Mouse (Mus musculus) midbrain, embryonic 10.5 days (tissue): ENCODE data around the gene Cep57l1. TPM values are rescaled to one million over a fixed set of nuclear protein-coding genes. Genes with fewer than 3 reads are reported as not detected.

Experiments used
- DNase-seq: peaks from one replicate; pipeline ENCODE4 v3.0.0-alpha.2; 2017; ENCODE audit warnings: low spot score
- H3K27ac ChIP-seq: fragments of 300-500 bp; sonication (generic); replicated peaks from 2 replicates; pipeline ENCODE4 v1.5.1; 2016; ENCODE audit warnings: mild to moderate bottlenecking
- H3K27me3 ChIP-seq: fragments of 300-500 bp; sonication (generic); 2 replicates; pipeline ENCODE4 v1.6.1; 2016; ENCODE audit warnings: low read depth, mild to moderate bottlenecking; ENCODE audit not compliant: poor library complexity, severe bottlenecking
- H3K36me3 ChIP-seq: fragments of 300-500 bp; sonication (generic); 2 replicates; pipeline ENCODE4 v1.6.1; 2016; ENCODE audit warnings: mild to moderate bottlenecking, moderate library complexity
- H3K4me1 ChIP-seq: fragments of 300-500 bp; sonication (generic); 2 replicates; pipeline ENCODE4 v1.6.1; 2016
- H3K4me3 ChIP-seq: fragments of 300-500 bp; sonication (generic); 2 replicates; pipeline ENCODE4 v1.5.1; 2016; ENCODE audit warnings: mild to moderate bottlenecking, moderate library complexity
- H3K9me3 ChIP-seq: fragments of 300-500 bp; sonication (generic); replicated peaks from 2 replicates; pipeline ENCODE4 v1.6.1; 2016; ENCODE audit warnings: mild to moderate bottlenecking
- WGBS: fragments of 180-500 bp; shearing (Covaris S2); methylation state at CpG from one replicate; pipeline ENCODE4 v1.1.7; 2016; 5-methylcytosine and 5-hydroxymethylcytosine counted together
- polyA plus RNA-seq: library from polyadenylated mRNA; unstranded; fragments of >200 nt; fragmentation: Nextera tagmentation; extraction: Ambion mirVana; gene quantifications from 2 replicates; pipeline ENCODE4 v1.2.1, GENCODE M21; 2016

The Cep57l1 gene
- polyA plus RNA-seq, 1 experiment from 2014 or later = 27.3 TPM

- WGBS = 48% methylated on average over 15 of the region's 15 CpGs
- Histone ChIP-seq H3K36me3 (peaks cover 8% of the 10 kb centered on the region; the same call in 1 of the 2 replicates), H3K4me1 (peaks cover 35% of the 10 kb centered on the region), H3K27ac (peak within 1 kb of the TSS; percentile 59), H3K9me3 (no peaks in the 10 kb centered on the region), H3K27me3 (no peaks in the 10 kb centered on the region), H3K4me3 (no peak within 1 kb of the TSS)
- DNase-seq = no peak
Measured at GRCm38 (mm10) chr10:41716029-41716897, 93.4 kb downstream of the Cep57l1 start, which contains the start of gene Ccdc162. Gene Ccdc162, minus strand, starts transcription at chr10:41716634.

- WGBS = 90% methylated on average over 14 of the region's 14 CpGs
- Histone ChIP-seq H3K36me3 (0 out of 2 replicates have a peak, but pooled peaks cover 5% of the 10 kb centered on the region), H3K4me1 (peaks cover 35% of the 10 kb centered on the region), H3K27ac (no peak overlapping the region), H3K9me3 (no peaks in the 10 kb centered on the region), H3K27me3 (no peaks in the 10 kb centered on the region), H3K4me3 (no peak overlapping the region)
- DNase-seq = no peak
Measured at GRCm38 (mm10) chr10:41715557-41715956, 94.1 kb downstream of the Cep57l1 start.

GRCm38 (mm10) chr10:41711467-41711866, 98.2 kb downstream of the Cep57l1 start:
- no peaks in the 10 kb centered on the region for H3K9me3 ChIP-seq
- H3K27me3 ChIP-seq = no peaks in the 10 kb centered on the region
- H3K36me3 ChIP-seq = 0 out of 2 replicates have a peak, but pooled peaks cover 5% of the 10 kb centered on the region
- H3K4me3 ChIP-seq = no peak overlapping the region
- WGBS = 46% methylated on average over 7 of the region's 7 CpGs
- DNase-seq = no peak
- H3K27ac ChIP-seq = no peak overlapping the region
- peaks cover 23% of the 10 kb centered on the region for H3K4me1 ChIP-seq

GRCm38 (mm10) chr10:41710773-41711172, 98.9 kb downstream of the Cep57l1 start:
- Histone ChIP-seq H3K36me3 (0 out of 2 replicates have a peak, but pooled peaks cover 5% of the 10 kb centered on the region), H3K4me1 (peaks cover 16% of the 10 kb centered on the region), H3K9me3 (no peaks in the 10 kb centered on the region), H3K27ac (no peak overlapping the region), H3K4me3 (no peak overlapping the region), H3K27me3 (no peaks in the 10 kb centered on the region)
- 95% methylated on average over 8 of the region's 8 CpGs for WGBS
- no peak for DNase-seq

GRCm38 (mm10) chr10:41709341-41709740, 100.3 kb downstream of the Cep57l1 start:
- Histone ChIP-seq H3K4me3 (no peak overlapping the region), H3K27ac (no peak overlapping the region), H3K4me1 (peaks cover 8% of the 10 kb centered on the region), H3K27me3 (no peaks in the 10 kb centered on the region), H3K36me3 (no peaks in the 10 kb centered on the region), H3K9me3 (no peaks in the 10 kb centered on the region)
- 90% methylated on average over 8 of the region's 8 CpGs for WGBS
- no peak for DNase-seq

- no peaks in the 10 kb centered on the region for H3K27me3 ChIP-seq
- H3K27ac ChIP-seq = no peak overlapping the region
- DNase-seq = no peak
- H3K4me1 ChIP-seq = no peaks in the 10 kb centered on the region
- H3K4me3 ChIP-seq = no peak overlapping the region
- WGBS = 88% methylated on average over 5 of the region's 5 CpGs
- no peaks in the 10 kb centered on the region for H3K36me3 ChIP-seq
- no peaks in the 10 kb centered on the region for H3K9me3 ChIP-seq
Measured at GRCm38 (mm10) chr10:41699669-41700068, 110.0 kb downstream of the Cep57l1 start.

GRCm38 (mm10) chr10:41697040-41697439, 112.6 kb downstream of the Cep57l1 start:
- no peak overlapping the region for H3K27ac ChIP-seq
- H3K9me3 ChIP-seq = no peaks in the 10 kb centered on the region
- H3K36me3 ChIP-seq = no peaks in the 10 kb centered on the region
- DNase-seq = no peak
- WGBS = 88% methylated on average over 11 of the region's 11 CpGs
- H3K4me3 ChIP-seq = no peak overlapping the region
- H3K27me3 ChIP-seq = no peaks in the 10 kb centered on the region
- H3K4me1 ChIP-seq = no peaks in the 10 kb centered on the region

- Histone ChIP-seq H3K27ac (no peak overlapping the region), H3K36me3 (no peaks in the 10 kb centered on the region), H3K27me3 (peaks cover 6% of the 10 kb centered on the region), H3K4me1 (peaks cover 6% of the 10 kb centered on the region), H3K9me3 (no peaks in the 10 kb centered on the region; the same call in 1 of the 2 replicates), H3K4me3 (no peak overlapping the region)
- DNase-seq = no peak
- 49% methylated on average over 4 of the region's 4 CpGs for WGBS
Measured at GRCm38 (mm10) chr10:41690978-41691377, 118.7 kb downstream of the Cep57l1 start.

GRCm38 (mm10) chr10:41689941-41690887, 119.5 kb downstream of the Cep57l1 start:
- WGBS = 22% methylated on average over 24 of the region's 24 CpGs
- no peaks in the 10 kb centered on the region; the same call in 1 of the 2 replicates for H3K9me3 ChIP-seq
- H3K27me3 ChIP-seq = peaks cover 11% of the 10 kb centered on the region
- peak overlapping the region; percentile 60 for H3K4me3 ChIP-seq
- H3K27ac ChIP-seq = peak overlapping the region; percentile 58; the same call in 1 of the 2 replicates
- peak; percentile 71 for DNase-seq
- no peaks in the 10 kb centered on the region for H3K36me3 ChIP-seq
- H3K4me1 ChIP-seq = peaks cover 6% of the 10 kb centered on the region

- 6% methylated on average over 21 of the region's 21 CpGs for WGBS
- Histone ChIP-seq H3K36me3 (no peaks in the 10 kb centered on the region), H3K27me3 (peaks cover 28% of the 10 kb centered on the region), H3K27ac (no peak overlapping the region), H3K4me3 (peak overlapping the region; percentile 32), H3K9me3 (no peaks in the 10 kb centered on the region; the same call in 1 of the 2 replicates), H3K4me1 (peaks cover 7% of the 10 kb centered on the region)
- DNase-seq = peak; percentile 23
Measured at GRCm38 (mm10) chr10:41684548-41684996, 125.1 kb downstream of the Cep57l1 start.

GRCm38 (mm10) chr10:41682546-41683393, 126.9 kb downstream of the Cep57l1 start:
- peak; percentile 78 for DNase-seq
- Histone ChIP-seq H3K4me1 (peaks cover 15% of the 10 kb centered on the region), H3K4me3 (no peak overlapping the region), H3K27me3 (peaks cover 28% of the 10 kb centered on the region), H3K36me3 (no peaks in the 10 kb centered on the region), H3K9me3 (no peaks in the 10 kb centered on the region; the same call in 1 of the 2 replicates), H3K27ac (no peak overlapping the region)
- WGBS = 45% methylated on average over 16 of the region's 16 CpGs
